20 mouse cellular contexts compared by ENCODE assay signal in the genomic region with DNA sequence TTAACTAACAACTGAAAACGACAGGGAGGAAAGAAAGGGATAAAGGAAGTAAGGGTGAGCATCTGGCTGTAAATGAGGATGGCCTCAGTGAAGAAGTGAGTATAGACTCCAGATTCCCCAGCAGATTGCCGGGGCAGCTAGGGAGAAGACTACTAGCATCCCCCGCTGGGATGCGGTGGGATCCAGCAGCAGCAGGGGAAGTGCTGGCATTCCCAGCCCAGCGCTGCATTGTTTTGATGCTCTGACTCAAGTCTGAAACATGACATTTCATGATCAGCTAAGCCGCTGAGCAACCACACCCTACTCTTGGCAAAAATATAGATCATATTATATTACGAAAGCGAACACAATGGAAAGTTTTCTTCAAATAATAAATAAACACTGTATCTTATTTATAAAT.
DNase-seq lines count a peak whose midpoint lies in the region; ATAC-seq lines count a peak whose summit lies in the region.
"Had no signal": no experiment of that assay in that cellular context is flagged by ENCODE, and none has a peak within 500 bp of the region (broad histone marks: within the 10 kb centered on the region; RNA-seq: fewer than 3 reads in every experiment).

No protein-coding gene starts in this region.

- H3K9me3 ChIP-seq in midbrain, embryonic 14.5 days (ENCODE audit: control insufficient read depth, low read length) = no peaks in the 10 kb centered on the region
- H3K9me3 ChIP-seq in midbrain, embryonic 13.5 days = no peaks in the 10 kb centered on the region
- H3K9me3 ChIP-seq: hindbrain, embryonic 13.5 days; limb, embryonic 15.5 days; liver, embryonic 15.5 days; midbrain, embryonic 12.5 days; neural tube, embryonic 15.5 days; stomach, embryonic 15.5 days had no signal

- no peaks in the 10 kb centered on the region for H3K27me3 ChIP-seq in midbrain, embryonic 14.5 days (ENCODE audit: control insufficient read depth, insufficient read depth, low read length)
- no peaks in the 10 kb centered on the region for H3K27me3 ChIP-seq in midbrain, embryonic 13.5 days
- H3K27me3 ChIP-seq: hindbrain, embryonic 13.5 days; limb, embryonic 15.5 days; liver, embryonic 15.5 days; midbrain, embryonic 12.5 days; neural tube, embryonic 15.5 days; stomach, embryonic 15.5 days had no signal

- H3K9ac ChIP-seq in midbrain, embryonic 14.5 days (replicated peaks; ENCODE audit: low read length) = no peak overlapping the region
- H3K9ac ChIP-seq in midbrain, embryonic 13.5 days (replicated peaks) = no peak overlapping the region
- H3K9ac ChIP-seq: hindbrain, embryonic 13.5 days; limb, embryonic 15.5 days; liver, embryonic 15.5 days; midbrain, embryonic 12.5 days; neural tube, embryonic 15.5 days; stomach, embryonic 15.5 days had no signal

- WGBS in midbrain, embryonic 14.5 days = 45% methylated on average over 8 of the region's 8 CpGs
- WGBS in midbrain, embryonic 13.5 days = 39% methylated on average over 8 of the region's 8 CpGs

- no peak overlapping the region for H3K4me2 ChIP-seq in midbrain, embryonic 14.5 days (ENCODE audit: low read length)
- no peak overlapping the region for H3K4me2 ChIP-seq in midbrain, embryonic 13.5 days (replicated peaks)
- H3K4me2 ChIP-seq: heart, embryonic 11.5 days; hindbrain, embryonic 13.5 days; limb, embryonic 15.5 days; liver, embryonic 15.5 days; midbrain, embryonic 12.5 days; neural tube, embryonic 15.5 days; stomach, embryonic 15.5 days had no signal

- DNase-seq in gastrocnemius, postnatal 10 days = peak; percentile 19
- no peak for DNase-seq in gastrocnemius, adult 8-10 months (ENCODE audit: low spot score in 2 of 2)
- peak; percentile 28 for DNase-seq in midbrain, embryonic 14.5 days
- DNase-seq in brain, adult 2 months (ENCODE audit: low read depth, low spot score) = peak; percentile 9
- DNase-seq in left cerebral cortex, adult 8-10 months (ENCODE audit: low spot score in 2 of 2) = no peak
- DNase-seq in cerebellum, adult 9-10 months = no peak
- DNase-seq: cerebellum, adult 8-10 months; heart, postnatal 14 days; kidney, adult 8-10 months; thymus, adult 2 months had no signal

- no peaks in the 10 kb centered on the region for H3K36me3 ChIP-seq in midbrain, embryonic 14.5 days (ENCODE audit: control insufficient read depth, insufficient read depth, low read length)
- H3K36me3 ChIP-seq in midbrain, embryonic 13.5 days = no peaks in the 10 kb centered on the region
- H3K36me3 ChIP-seq: hindbrain, embryonic 13.5 days; limb, embryonic 15.5 days; liver, embryonic 15.5 days; midbrain, embryonic 12.5 days; neural tube, embryonic 15.5 days; stomach, embryonic 15.5 days had no signal

- no peak overlapping the region for H3K27ac ChIP-seq in midbrain, embryonic 14.5 days (replicated peaks; ENCODE audit: low read depth, low read length)
- no peak overlapping the region for H3K27ac ChIP-seq in midbrain, embryonic 13.5 days
- H3K27ac ChIP-seq: hindbrain, embryonic 13.5 days; limb, embryonic 15.5 days; liver, embryonic 15.5 days; midbrain, embryonic 12.5 days; neural tube, embryonic 15.5 days; stomach, embryonic 15.5 days had no signal

- no peak overlapping the region for H3K4me3 ChIP-seq in midbrain, embryonic 14.5 days (replicated peaks; ENCODE audit: low read depth, low read length)
- no peak overlapping the region for H3K4me3 ChIP-seq in midbrain, embryonic 13.5 days (replicated peaks)
- H3K4me3 ChIP-seq: hindbrain, embryonic 13.5 days; limb, embryonic 15.5 days; liver, embryonic 15.5 days; midbrain, embryonic 12.5 days; neural tube, embryonic 15.5 days; stomach, embryonic 15.5 days had no signal

- H3K4me1 ChIP-seq in midbrain, embryonic 14.5 days (ENCODE audit: control insufficient read depth, insufficient read depth, low read length) = no peaks in the 10 kb centered on the region
- peaks cover 6% of the 10 kb centered on the region; the same call in 1 of the 2 replicates for H3K4me1 ChIP-seq in midbrain, embryonic 13.5 days (replicated peaks)
- H3K4me1 ChIP-seq: liver, embryonic 15.5 days; midbrain, embryonic 12.5 days had no signal

- no peak for ATAC-seq in midbrain, embryonic 14.5 days (ENCODE audit: low FRiP score, low TSS enrichment)
- no peak for ATAC-seq in midbrain, embryonic 13.5 days
- ATAC-seq in cerebellum, adult (ENCODE audit: insufficient number of reproducible peaks, low FRiP score, low TSS enrichment) = no peak
- ATAC-seq: inflammation-experienced regulatory T-cells, adult 6 months had no signal

Comparison
In these comparisons a context has a peak if more than half of its experiments do, and no peak if none do; other contexts are left out.
1. DNase-seq: peak in gastrocnemius, postnatal 10 days (single experiment), midbrain, embryonic 14.5 days (single experiment) and brain, adult 2 months (single experiment); none in gastrocnemius, adult 8-10 months (0 of 2), left cerebral cortex, adult 8-10 months (0 of 2) and cerebellum, adult 9-10 months (single experiment).